Mouse (Mus musculus) Patski (cell line): ENCODE data around the gene Gzmm. TPM values are rescaled to one million over a fixed set of nuclear protein-coding genes. Genes with fewer than 3 reads are reported as not detected.
A peak's percentile ranks its signal among the peaks of the same experiment; 100 is the strongest.
"Not testable (repeated sequence)": the region's sequence is repeated elsewhere in the genome, so short reads cannot be mapped to it uniquely, and the experiment has no call there.

ENCODE experiments used
- ATAC-seq: fragments of 100-300 bp; one replicate; pipeline ENCODE4 v1.8.0; 2021
- CTCF ChIA-PET: fragments of 350-600 bp; sonication (Branson Sonifier 250); formaldehyde crosslinking; loops from one replicate; lab custom pipeline; 2022; ENCODE audit warnings: inconsistent platforms; lab: Charles Lee
- POLR2A ChIA-PET: fragments of 350-600 bp; sonication (Branson Sonifier 250); formaldehyde crosslinking; loops from one replicate; lab custom pipeline; 2022; ENCODE audit warnings: antibody characterized with exemption, inconsistent platforms; lab: Charles Lee
- DNase-seq: peaks from one replicate; pipeline ENCODE4 v3.0.0-alpha.2; 2011; ENCODE audit warnings: low read depth, low spot score
- H3K27me3 ChIP-seq: fragments of 371-371 bp; one replicate; pipeline ENCODE4 v1.5.1; 2021
- CTCF ChIP-seq: fragments of 100-300 bp; IDR thresholded peaks from one replicate; pipeline ENCODE4 v1.5.1; 2021
- in situ Hi-C: fragments of 300-500 bp; cut with MboI; formaldehyde crosslinking; loops from 3 replicates; pipeline ENCODE4 v1.11.1; 2018; ENCODE audit warnings: low pct_unique_long_range_greater_than_20kb, mixed read lengths
- polyA plus RNA-seq: library from polyadenylated mRNA; unstranded; gene quantifications from one replicate; pipeline ENCODE4 v1.2.3, GENCODE M21; 2021

Gzmm gene
- polyA plus RNA-seq, 1 experiment from 2014 or later = 0.47 TPM

GRCm38 (mm10) chr10:79700676-79701075 is 11.9 kb downstream of the Gzmm start:
- DNase-seq (no peak), ATAC-seq (no peak)
- no peak for TF ChIP-seq CTCF
- POLR2A ChIA-PET = no interaction called here
- in situ Hi-C loops = no loop called here
- no peaks in the 10 kb centered on the region for H3K27me3 ChIP-seq
- CTCF ChIA-PET = interaction anchor here (1.8 kb wide), 1 partner anchor 17 kb away, joined by 7 read pairs; no protein-coding TSS in a partner anchor

GRCm38 (mm10) chr10:79701443-79702129 is 12.8 kb downstream of the Gzmm start:
- in situ Hi-C loops = no loop called here
- ChIA-PET POLR2A (no interaction called here), CTCF (interaction anchor here (1.8 kb wide), 1 partner anchor 18 kb away, joined by 7 read pairs; no protein-coding TSS in a partner anchor)
- ATAC-seq = no peak
- DNase-seq = no peak
- H3K27me3 ChIP-seq = no peaks in the 10 kb centered on the region
- no peak for TF ChIP-seq CTCF

- in situ Hi-C loops, ATAC-seq, H3K27me3 ChIP-seq, DNase-seq, POLR2A ChIA-PET: not testable (repeated sequence)
- CTCF ChIA-PET = interaction anchor here (3.8 kb wide), 1 partner anchor 9 kb away, joined by 15 read pairs; no protein-coding TSS in a partner anchor
Observed at GRCm38 (mm10) chr10:79702970-79703369, 14.2 kb downstream of the Gzmm start.

GRCm38 (mm10) chr10:79703541-79703940 is 14.7 kb downstream of the Gzmm start:
- ATAC-seq (no peak), DNase-seq (no peak)
- TF ChIP-seq CTCF = no peak
- in situ Hi-C loops = no loop called here
- POLR2A ChIA-PET = interaction anchor here (0.6 to 2.1 kb wide), 5 partner anchors 11 to 63 kb away, joined by 3 to 9 read pairs (median 4); partner anchors contain the start of gene Cdc34
- CTCF ChIA-PET = interaction anchor here (0.8 to 3.8 kb wide), 2 partner anchors 10 to 20 kb away, joined by 3 to 15 read pairs; no protein-coding TSS in a partner anchor
- no peaks in the 10 kb centered on the region for H3K27me3 ChIP-seq

- peak; percentile 89 for ATAC-seq
- DNase-seq = peak; percentile 76
- in situ Hi-C loops = no loop called here
- ChIA-PET POLR2A (interaction anchor here (0.6 to 2.1 kb wide), 6 partner anchors 11 to 98 kb away, joined by 3 to 9 read pairs (median 4); partner anchors contain the start of gene Cdc34), CTCF (interaction anchor here (0.8 to 3.8 kb wide), 3 partner anchors 11 to 29 kb away, joined by 3 to 15 read pairs (median 3); no protein-coding TSS in a partner anchor)
- no peaks in the 10 kb centered on the region for H3K27me3 ChIP-seq
- TF ChIP-seq CTCF = no peak
Observed at GRCm38 (mm10) chr10:79704065-79704969, 15.5 kb downstream of the Gzmm start, which contains the start of gene Bsg. Gene Bsg, plus strand, starts transcription at chr10:79704491.

GRCm38 (mm10) chr10:79704970-79705360 is 16.1 kb downstream of the Gzmm start:
- no peaks in the 10 kb centered on the region for H3K27me3 ChIP-seq
- ATAC-seq (no peak), DNase-seq (no peak)
- ChIA-PET CTCF (interaction anchor here (1.0 to 3.8 kb wide), 3 partner anchors 11 to 75 kb away, joined by 3 to 15 read pairs (median 4); no protein-coding TSS in a partner anchor), POLR2A (interaction anchor here (1.3 to 2.1 kb wide), 3 partner anchors 10 to 23 kb away, joined by 3 to 9 read pairs (median 4); partner anchors contain the start of gene Cdc34)
- in situ Hi-C loops = no loop called here
- no peak for TF ChIP-seq CTCF

GRCm38 (mm10) chr10:79705951-79706350 is 17.1 kb downstream of the Gzmm start:
- no peak for ATAC-seq
- ChIA-PET POLR2A (interaction anchor here (1.5 kb wide), 1 partner anchor 9 kb away, joined by 4 read pairs; no protein-coding TSS in a partner anchor), CTCF (interaction anchor here (1.0 to 3.8 kb wide), 3 partner anchors 10 to 74 kb away, joined by 3 to 15 read pairs (median 4); no protein-coding TSS in a partner anchor)
- H3K27me3 ChIP-seq = no peaks in the 10 kb centered on the region
- DNase-seq = no peak
- in situ Hi-C loops = no loop called here
- TF ChIP-seq CTCF = no peak

- in situ Hi-C loops = no loop called here
- DNase-seq = no peak
- no peak for TF ChIP-seq CTCF
- no peak for ATAC-seq
- POLR2A ChIA-PET = interaction anchor here (1.5 kb wide), 1 partner anchor 8 kb away, joined by 4 read pairs; no protein-coding TSS in a partner anchor
- H3K27me3 ChIP-seq = no peaks in the 10 kb centered on the region
- CTCF ChIA-PET = interaction anchor here (1.2 to 3.8 kb wide), 2 partner anchors 11 to 13 kb away, joined by 3 to 15 read pairs; no protein-coding TSS in a partner anchor
Observed at GRCm38 (mm10) chr10:79706406-79707094, 17.7 kb downstream of the Gzmm start.

GRCm38 (mm10) chr10:79707162-79707561 is 18.3 kb downstream of the Gzmm start:
- POLR2A ChIA-PET = interaction anchor here (1.5 kb wide), 1 partner anchor 8 kb away, joined by 4 read pairs; no protein-coding TSS in a partner anchor
- in situ Hi-C loops = no loop called here
- TF ChIP-seq CTCF = no peak
- DNase-seq (no peak), ATAC-seq (no peak)
- H3K27me3 ChIP-seq = no peaks in the 10 kb centered on the region
- CTCF ChIA-PET = no interaction called here
